Mouse (Mus musculus) liver, postnatal 0 days (tissue): ENCODE measurements around the gene Dhdds.

Source experiments
- CTCF ChIP-seq: sonication (generic); IDR thresholded peaks from 2 replicates; pipeline ENCODE4 v1.5.1; 2016; ENCODE audit warnings: antibody characterized with exemption, low read depth
- EP300 ChIP-seq: IDR thresholded peaks from 2 replicates; pipeline ENCODE4 v1.6.1; 2016; ENCODE audit warnings: antibody characterized with exemption, low read depth, mild to moderate bottlenecking

DNA sequence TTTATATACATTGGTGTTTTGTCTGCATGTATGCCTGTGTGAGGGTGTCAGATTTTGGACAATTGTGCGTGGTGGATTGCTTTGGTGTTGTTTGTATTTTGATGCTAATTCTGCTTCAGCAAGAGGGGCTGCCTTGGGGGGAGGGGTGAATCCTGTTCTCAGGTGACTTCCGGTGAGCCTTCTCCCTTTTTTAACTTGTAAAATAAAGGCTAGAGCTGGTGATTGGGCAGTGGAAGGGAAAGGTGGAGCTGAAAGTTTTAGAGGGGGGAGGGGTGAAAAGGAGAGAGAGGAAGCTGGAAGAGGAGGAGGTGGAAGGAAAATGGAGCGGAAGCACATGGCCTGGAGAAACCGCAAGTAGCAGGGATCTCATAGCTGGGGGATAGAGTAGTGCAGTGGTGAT is 44.4 kb downstream of the Dhdds start:
- no peak for TF ChIP-seq CTCF
- TF ChIP-seq EP300, result no peak
